Mouse (Mus musculus) gastrocnemius, adult 2 months (tissue): ENCODE measurements around the gene Wnt7b. TPM values are rescaled to one million over a fixed set of nuclear protein-coding genes. Genes with fewer than 3 reads are reported as not detected.

Source experiments
- DNase-seq: peaks from one replicate; pipeline ENCODE4 v3.0.0; 2022
- H3K27ac ChIP-seq: fragments of 200-600 bp; 2 replicates; pipeline ENCODE4 v1.8.1; 2022; ENCODE audit warnings: mild to moderate bottlenecking
- H3K4me3 ChIP-seq: fragments of 200-600 bp; 2 replicates; pipeline ENCODE4 v1.8.1; 2022; ENCODE audit warnings: mild to moderate bottlenecking, moderate library complexity
- CTCF ChIP-seq: fragments of 200-600 bp; IDR thresholded peaks from 2 replicates; pipeline ENCODE4 v1.8.1; 2022; ENCODE audit warnings: antibody characterized with exemption, mild to moderate bottlenecking, moderate library complexity
- intact Hi-C: fragments of 180-260 bp; cut with DNase I; formaldehyde crosslinking; loops from one replicate; pipeline ENCODE4 v1.15.1; 2025
- total RNA-seq, 2 experiments: library from RNA; stranded (reverse); gene quantifications; 2 replicates each; pipeline ENCODE4 v1.2.3; 2021

Wnt7b gene
- total RNA-seq, 2 experiments from 2014 or later, result not detected

DNA sequence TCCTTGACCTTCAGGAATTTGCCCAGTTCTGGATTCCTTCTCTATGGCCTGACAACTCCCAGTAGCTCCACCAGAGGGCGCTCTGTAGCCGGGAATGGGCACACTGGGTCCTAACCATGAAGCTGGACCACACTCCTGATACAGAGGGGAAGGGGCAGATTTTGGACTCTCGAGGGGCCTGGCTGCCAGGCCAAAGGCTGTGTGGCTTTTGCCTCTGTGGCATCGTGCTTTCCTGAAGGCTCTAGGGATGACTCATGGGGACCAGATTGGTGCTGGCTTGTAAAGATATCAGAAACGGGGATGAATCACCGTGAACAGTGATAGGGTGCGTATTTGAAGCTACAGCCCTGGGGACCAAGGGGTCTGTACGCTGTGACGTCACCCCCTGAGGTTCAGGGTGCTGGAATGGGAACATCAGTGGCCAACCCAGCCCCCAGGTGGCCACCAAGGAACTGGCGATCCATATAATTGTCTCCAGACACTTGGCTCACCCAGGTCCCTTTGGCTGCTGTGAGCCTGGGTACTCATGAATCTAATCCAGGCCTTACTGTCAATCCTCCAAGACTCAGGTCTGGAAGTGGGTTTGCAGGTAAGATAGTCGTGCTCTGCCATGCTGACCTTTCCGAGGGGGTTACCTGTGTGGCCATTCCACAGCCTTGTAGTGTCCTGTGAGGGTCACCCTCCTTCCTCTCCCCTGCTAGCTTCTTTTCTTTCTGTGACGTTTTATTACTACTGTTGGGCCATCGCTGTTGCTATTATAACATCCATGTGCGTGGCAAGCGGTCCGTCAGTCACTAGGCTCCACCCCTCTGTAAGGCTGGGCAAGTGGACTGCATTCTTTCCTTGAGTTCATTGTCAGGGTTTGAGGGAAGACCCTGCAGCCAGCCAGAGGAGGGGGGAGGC, 17.0 kb upstream of the Wnt7b start:
- intact Hi-C loops, result loop anchor here (1.0 to 2.0 kb wide), 2 partner anchors 111 to 270 kb away; no protein-coding TSS in a partner anchor
- peak overlapping the region; percentile 92 for H3K27ac ChIP-seq
- peak; percentile 85 for DNase-seq
- TF ChIP-seq CTCF, result peak; percentile 100
- H3K4me3 ChIP-seq, result peak overlapping the region; percentile 29

DNA sequence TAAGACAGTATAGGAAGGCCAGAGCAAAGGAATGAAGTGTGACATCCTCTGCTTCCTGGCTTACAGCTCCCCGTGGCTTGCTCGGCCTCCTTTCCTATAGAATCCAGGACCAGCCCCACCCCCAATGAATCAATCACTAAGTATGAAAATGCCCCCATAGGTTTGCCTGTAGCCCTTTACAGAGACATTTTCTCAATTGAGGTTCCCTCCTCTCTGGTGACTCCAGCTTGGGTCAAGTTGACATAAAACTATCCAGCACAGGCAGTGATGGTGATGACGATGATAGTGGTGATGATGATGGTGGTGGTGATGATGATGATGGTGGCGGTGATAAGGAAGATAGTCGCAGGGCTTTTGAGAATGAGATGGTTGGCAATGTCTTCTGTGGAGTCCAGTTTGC, 16.2 kb upstream of the Wnt7b start:
- intact Hi-C loops, result loop anchor here (2.0 kb wide), 1 partner anchor 270 kb away; no protein-coding TSS in a partner anchor
- H3K4me3 ChIP-seq, result no peak overlapping the region
- TF ChIP-seq CTCF, result no peak
- peak overlapping the region; percentile 92 for H3K27ac ChIP-seq
- DNase-seq, result no peak

DNA sequence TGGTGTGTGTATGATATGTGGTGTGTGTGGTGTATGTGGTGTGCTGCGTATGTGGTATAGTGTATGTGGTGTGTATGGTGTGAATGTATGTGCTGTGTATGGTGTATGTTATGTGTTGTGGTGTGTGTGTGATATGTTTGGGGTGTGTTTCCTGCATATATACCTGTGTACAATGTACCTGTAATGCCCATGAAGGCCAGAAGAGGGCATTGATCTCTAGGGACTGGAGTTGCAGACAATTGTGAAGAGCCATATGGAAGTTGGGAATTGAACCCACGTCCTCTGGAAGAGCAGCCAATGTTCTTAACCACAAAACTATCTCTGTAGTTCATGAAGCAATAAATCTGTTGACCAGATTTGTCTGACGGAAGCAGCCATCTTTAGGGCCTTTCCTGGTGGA, 15.1 kb upstream of the Wnt7b start:
- Histone ChIP-seq H3K4me3 (no peak overlapping the region), H3K27ac (no peak overlapping the region)
- peak; percentile 39 for TF ChIP-seq CTCF
- intact Hi-C loops, result no loop called here
- no peak for DNase-seq

DNA sequence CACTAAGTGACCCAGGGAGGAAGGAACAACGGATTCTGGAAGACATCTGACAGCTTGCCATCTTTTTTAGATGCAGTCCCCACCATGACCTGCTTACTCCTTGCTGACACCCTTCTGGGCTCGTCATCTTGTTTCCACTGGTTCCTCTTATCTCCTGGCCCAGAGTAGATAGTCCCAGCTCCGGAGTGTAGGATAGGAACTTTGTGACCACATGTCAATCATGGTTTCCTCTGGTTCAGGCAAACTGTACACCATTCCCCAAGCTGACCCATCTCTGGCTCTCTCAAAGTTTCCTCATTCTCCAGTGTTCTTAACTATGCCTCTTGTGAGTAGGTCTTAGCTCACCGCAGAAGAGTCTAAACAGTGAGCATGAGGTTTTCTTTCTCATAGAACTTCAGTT, 10.4 kb upstream of the Wnt7b start:
- DNase-seq, result no peak
- TF ChIP-seq CTCF, result no peak
- no peak overlapping the region for H3K27ac ChIP-seq
- H3K4me3 ChIP-seq, result no peak overlapping the region
- intact Hi-C loops, result no loop called here

DNA sequence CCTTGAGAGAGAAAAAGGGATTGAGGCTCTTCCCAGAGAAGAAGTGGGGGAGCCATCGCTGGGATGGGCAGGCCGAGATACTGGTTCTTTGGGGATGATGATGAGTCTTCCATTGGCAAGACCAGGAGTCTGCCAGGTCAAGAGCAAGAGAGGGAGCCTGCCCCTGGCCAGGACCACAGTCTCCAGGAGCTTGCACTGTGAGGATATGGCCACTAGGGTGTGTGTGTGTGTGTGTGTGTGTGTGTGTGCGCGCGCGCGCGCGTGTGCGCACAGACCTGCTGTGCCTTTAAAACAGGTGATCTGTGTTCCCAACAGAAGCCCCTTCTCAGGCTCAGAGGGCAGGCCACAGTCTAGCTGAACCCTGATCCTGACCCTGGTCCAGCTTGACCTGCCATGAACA, 8.6 kb upstream of the Wnt7b start:
- H3K4me3 ChIP-seq, result no peak overlapping the region
- TF ChIP-seq CTCF, result no peak
- intact Hi-C loops, result no loop called here

DNA sequence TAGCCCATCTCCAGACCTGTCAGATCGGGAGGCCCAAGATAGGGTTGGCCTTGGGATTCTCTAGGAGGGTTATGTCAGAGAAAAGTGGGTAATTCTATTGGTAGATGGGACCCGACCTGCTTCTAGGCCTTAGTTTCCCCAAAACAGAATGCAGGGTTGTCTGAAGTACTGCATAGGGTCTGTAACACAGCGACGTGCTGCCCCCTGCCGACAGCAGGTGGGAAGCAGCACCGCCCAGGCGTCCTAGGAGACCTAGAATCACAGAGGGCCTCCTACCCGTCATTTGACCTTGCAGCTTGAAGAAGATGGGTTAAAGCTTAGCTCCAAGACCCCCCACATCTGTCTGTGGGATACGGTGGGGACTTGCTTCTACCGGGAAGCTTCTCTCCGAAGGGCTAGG, 1.2 kb upstream of the Wnt7b start:
- no peak overlapping the region for H3K4me3 ChIP-seq
- DNase-seq, result peak; percentile 83
- no peak overlapping the region for H3K27ac ChIP-seq
- peak; percentile 84 for TF ChIP-seq CTCF
- intact Hi-C loops, result loop anchor here (1.0 to 10.0 kb wide), 4 partner anchors 106 to 429 kb away; no protein-coding TSS in a partner anchor

More for the DNA sequence above, 8.6 kb upstream of the Wnt7b start:
- DNase-seq, result no peak
- H3K27ac ChIP-seq, result no peak overlapping the region

DNA sequence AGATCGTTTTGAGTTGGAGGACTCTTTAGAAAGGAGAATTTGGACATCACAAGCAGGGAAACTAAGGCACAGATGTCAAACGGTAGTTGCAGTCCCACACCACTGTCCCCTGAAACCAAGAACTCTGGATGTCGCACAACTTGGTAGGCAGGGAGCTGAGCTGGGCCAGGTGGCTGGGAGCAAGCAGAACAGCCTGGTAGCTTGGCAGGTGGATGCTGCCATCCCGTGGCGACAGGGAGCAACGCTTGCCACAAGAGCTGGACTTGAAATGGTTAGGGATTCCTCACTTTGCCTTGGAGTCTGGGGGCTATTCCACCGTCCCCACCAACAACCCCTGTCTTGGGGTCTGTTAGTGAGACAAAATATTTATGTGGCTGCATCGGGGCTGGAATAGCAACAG, 751 bp upstream of the Wnt7b start:
- intact Hi-C loops, result loop anchor here (1.0 to 10.0 kb wide), 4 partner anchors 106 to 428 kb away; no protein-coding TSS in a partner anchor
- Histone ChIP-seq H3K27ac (no peak overlapping the region), H3K4me3 (no peak overlapping the region)
- TF ChIP-seq CTCF, result peak; percentile 78
- peak; percentile 86 for DNase-seq

DNA sequence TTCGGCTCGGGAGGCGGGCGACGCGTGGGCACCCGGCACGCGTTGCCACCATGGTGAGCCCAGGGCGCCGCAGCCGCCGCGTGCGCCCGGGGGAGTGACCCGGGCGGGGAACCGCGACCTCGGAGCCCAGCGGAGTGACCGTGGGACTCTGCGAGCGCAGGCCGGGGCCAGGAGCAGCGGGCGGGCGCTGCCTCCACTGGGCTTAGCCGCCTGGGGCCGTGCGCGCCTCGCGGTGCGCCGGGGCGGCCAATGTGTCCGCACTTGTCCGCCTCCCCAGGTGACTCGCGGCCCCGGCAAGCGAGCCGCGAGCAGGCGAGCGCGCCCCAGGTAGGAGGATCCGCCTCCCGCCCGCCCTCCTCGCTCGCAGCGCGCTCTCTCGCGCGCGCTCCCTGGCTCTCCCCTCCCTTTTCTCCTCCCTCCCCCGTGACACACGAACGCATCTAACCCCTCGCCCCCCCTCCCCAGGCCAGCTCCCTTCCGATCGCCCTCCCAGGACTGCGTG, 659 bp downstream of the Wnt7b start:
- peak overlapping the region; percentile 69 for H3K4me3 ChIP-seq
- H3K27ac ChIP-seq, result no peak overlapping the region
- intact Hi-C loops, result loop anchor here (10.0 kb wide), 1 partner anchor 427 kb away; no protein-coding TSS in a partner anchor
- TF ChIP-seq CTCF, result no peak
- no peak for DNase-seq

DNA sequence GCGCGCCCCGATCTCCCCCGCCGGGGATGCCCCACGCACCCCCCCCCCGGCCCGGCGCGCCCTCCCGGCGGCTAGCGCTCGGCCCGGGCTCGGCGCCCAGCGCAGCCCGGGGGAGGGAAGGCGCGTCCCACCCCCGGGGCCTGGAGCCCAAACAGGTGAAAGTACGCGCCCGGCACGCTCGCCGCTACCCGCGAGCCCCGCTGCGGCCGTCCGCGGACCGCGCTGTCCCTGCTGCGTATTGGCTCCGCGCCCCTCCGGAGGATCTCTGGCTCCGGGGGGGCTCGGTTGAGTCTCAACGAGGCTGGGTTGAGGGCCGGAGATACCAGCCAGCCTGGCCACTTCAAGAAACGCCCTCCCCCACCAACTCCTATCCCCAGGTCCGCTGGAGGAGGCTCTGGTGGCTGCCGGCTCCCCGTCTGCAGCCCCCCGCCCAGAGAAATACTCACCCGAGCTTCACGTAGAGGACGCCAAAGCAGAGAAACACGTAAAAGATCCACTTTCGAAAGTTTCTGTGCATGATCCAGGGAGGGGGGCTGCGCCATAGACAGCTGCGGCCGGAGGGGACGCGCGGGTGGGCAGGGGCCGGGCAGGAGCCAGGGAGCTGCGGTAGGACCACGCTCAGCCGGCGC, 1.2 kb downstream of the Wnt7b start:
- intact Hi-C loops, result loop anchor here (10.0 kb wide), 1 partner anchor 426 kb away; no protein-coding TSS in a partner anchor
- Histone ChIP-seq H3K4me3 (peak overlapping the region; percentile 69), H3K27ac (no peak overlapping the region)
- no peak for TF ChIP-seq CTCF
- DNase-seq, result no peak

DNA sequence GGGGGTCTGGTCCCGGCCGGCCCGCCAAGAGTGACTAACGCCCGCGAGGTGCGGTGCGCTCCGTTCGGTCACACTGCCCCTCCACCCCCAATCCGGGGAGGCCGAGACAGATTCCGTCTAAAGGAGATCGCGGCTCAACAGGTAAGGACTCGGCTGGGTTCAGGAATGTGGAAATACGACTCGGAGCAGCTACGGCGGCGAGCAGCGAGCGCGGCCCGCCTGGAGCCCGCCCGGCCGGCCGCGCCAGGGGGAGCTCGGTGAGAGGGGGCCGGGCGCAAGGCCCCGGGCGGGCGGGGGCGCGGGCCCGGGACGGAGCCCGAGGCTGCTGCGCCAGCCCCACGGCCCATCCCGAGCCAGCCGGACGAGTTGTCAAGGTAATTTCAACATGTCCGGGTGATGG, 1.8 kb downstream of the Wnt7b start:
- no peak for TF ChIP-seq CTCF
- DNase-seq, result no peak
- no peak overlapping the region for H3K27ac ChIP-seq
- intact Hi-C loops, result loop anchor here (10.0 kb wide), 1 partner anchor 426 kb away; no protein-coding TSS in a partner anchor
- H3K4me3 ChIP-seq, result peak overlapping the region; percentile 69

DNA sequence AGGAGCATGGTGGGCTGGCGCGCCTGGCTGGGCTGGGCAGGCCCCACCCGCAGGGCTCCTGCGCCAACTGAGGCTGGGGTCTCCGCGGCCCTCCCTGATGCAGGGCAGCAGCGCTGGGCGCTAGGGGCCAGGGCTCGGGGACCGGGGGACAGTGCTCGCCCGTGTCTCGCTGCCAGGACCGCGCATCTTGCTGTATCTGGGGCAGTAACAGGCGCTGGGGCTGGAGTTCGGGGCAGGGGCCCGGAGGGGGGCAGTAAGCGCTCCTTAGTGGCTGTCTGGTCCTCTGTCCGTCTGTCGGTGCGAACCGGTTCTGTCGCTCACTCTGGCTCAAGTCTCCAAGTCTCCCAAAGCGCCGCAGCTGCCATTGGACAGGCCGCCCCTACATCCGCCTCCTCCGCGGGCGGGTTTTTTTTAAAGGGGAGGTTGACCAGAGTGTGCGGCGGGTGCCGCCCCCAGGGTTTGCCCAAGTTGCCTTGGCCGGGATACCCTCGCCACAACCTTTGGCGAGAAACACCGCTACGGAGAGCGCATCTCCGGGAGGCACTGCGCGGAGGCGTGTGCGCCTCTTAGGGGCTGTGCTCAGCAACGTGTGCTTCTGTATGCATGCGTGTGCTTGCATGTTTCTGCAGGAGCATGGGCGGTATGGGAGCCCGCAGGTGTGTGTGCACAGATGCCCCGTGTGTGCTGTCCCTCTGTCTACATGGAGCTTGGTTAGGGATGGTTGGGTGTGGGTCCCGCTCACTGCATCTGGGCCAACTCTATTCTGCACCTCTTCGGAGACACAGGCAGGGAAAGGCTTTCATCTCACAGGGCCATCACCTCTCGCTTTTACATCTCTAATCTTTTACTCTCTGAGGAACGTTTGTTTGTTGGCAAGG, 4.5 kb downstream of the Wnt7b start:
- Histone ChIP-seq H3K27ac (no peak overlapping the region), H3K4me3 (no peak overlapping the region)
- intact Hi-C loops, result no loop called here
- no peak for TF ChIP-seq CTCF
- DNase-seq, result no peak
